In the genomic region with DNA sequence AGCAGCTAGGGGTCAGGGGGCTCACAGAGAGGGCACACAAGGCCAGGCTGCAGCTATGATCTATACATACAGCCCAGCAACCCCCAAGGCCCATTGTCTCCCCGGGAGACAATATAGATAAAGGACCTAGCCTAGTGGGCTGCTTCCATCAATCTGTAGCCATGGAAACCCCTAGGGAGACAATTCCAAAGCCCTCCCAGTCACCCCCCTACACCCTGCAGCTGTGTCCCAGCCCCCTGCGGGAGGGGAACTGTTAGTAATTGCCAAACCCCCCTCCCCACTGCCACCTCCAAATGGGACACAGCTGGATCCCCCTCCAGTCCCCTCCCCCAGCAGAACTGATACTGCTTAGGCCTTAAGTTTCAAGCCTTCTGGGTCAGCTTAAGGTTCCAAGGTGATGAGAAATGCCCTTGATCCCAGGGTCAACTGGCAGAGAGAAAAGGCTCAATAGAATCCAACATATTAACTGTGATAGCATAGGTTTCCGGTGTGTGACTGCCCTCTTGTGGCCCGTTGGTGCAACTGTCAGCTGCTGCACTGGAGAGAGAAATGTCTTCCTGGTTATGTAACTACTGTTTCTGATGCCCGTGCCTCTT, we compare ENCODE assay signal across 1 mouse cellular context.
TF ChIP-seq lines count a peak whose summit lies in the region.

No protein-coding gene starts in this region.

TF ChIP-seq in MEL, 35 proteins besides CTCF, POLR2A, EP300 and RAD21 (continued from another document):
- TF ChIP-seq NELFE (IDR thresholded peaks at IDR 0.05; ENCODE audit: low read depth, low read length) = no peak
- no peak for TF ChIP-seq RCOR1 (IDR thresholded peaks at IDR 0.05; ENCODE audit: low read depth, low read length)
- TF ChIP-seq SMC3 (IDR thresholded peaks at IDR 0.05; ENCODE audit: low read depth, low read length) = peak; percentile 89
- no peak for TF ChIP-seq MYC (IDR thresholded peaks at IDR 0.05; ENCODE audit: low read depth, low read length)
- 0 out of 2 replicates have a peak, but pooled peaks have one; percentile 52 for TF ChIP-seq HCFC1 (IDR thresholded peaks at IDR 0.05; ENCODE audit: low read depth, low read length)
- TF ChIP-seq TAL1 (IDR thresholded peaks at IDR 0.05; ENCODE audit: low read length) = no peak
